Mouse (Mus musculus) layer of hippocampus, adult 6 months (tissue): ENCODE measurements around the gene Zfp688. TPM values are rescaled to one million over a fixed set of nuclear protein-coding genes. Genes with fewer than 3 reads are reported as not detected.

ENCODE experiments used
- long read RNA-seq, 2 experiments: library from polyadenylated mRNA; unstranded; transcript quantifications; one replicate each; pipeline ENCODE4 v2.0.0; 2019 to 2020
- polyA plus RNA-seq: library from polyadenylated mRNA; unstranded; fragments of <200 nt; fragmentation: Nextera tagmentation; gene quantifications from 2 replicates; pipeline ENCODE4 v1.2.3, GENCODE M21; 2021

Gene Zfp688
- 30.1 and 32.4 TPM in 2 replicates for polyA plus RNA-seq
- long read RNA-seq, experiment 1, transcript Zfp688-201 (3 exons, 1,015 nt) = major isoform, 7 of 26 reads
- long read RNA-seq, experiment 1, partial matches to known transcripts = 0 of 26 reads
- long read RNA-seq, experiment 1, other reads (novel, unspliced or antisense) = 14 of 26 reads
- long read RNA-seq, experiment 2, transcript Zfp688-201 (3 exons, 1,015 nt) = major isoform, 5 of 31 reads
- long read RNA-seq, experiment 2, partial matches to known transcripts = 6 of 31 reads
- long read RNA-seq, experiment 2, other reads (novel, unspliced or antisense) = 14 of 31 reads

DNA sequence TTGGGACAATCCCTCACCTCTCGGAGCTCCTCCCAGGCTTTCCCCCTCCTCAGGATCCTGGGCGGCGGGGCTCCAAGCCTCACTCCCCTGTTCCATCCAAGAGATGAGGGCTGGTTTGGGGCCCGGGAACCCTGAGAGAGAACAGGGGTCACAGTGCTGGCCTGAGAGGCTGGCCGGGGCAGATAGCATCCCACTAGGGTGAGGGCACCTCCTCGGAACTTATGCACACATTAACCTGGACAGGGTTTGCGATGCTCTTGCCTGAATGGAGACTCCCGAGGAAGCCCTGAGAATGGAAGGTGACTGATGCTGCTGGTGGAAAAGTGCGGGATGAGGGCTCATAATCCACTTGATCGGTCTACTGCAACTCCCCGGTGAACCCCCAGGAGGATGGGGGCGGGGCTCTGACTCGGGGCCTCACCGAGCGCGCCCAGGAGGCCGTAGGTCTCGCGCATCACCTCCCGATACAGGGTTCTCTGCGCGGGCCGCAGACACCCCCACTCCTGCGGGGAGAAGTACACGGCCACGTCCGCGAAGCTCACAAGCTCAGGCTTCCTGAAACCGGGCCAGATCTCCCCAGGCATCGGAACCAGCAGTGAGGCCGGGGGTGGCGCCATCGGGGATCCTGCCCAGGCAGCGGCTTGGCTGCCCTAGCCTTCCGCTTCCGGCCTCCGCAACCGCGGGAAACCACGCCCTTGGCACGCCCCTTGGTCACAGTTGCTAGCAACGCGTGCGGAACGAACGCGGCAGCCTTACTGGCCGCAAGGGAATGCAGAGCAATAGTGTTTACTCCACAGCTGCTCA is at the start of gene Zfp688:
Zfp688 (minus strand) TSS at position 681 of the 804 bp plus-strand sequence.

DNA sequence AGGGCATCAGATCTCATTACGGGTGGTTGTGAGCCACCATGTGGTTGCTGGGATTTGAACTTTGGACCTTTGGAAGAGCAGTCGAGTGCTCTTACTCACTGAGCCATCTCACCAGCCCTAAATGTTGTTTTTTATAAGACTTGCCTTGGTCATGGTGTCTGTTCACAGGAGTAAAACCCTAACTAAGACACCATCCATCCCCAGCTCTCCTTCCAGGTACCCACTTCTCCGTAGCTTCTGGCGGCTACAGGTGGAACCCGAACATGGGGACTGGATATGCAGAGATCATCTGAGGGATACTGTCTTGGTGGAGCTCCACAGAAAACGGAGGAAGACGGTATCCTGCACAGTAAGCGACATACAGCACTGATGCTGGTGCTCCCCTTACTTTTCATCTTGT is 37.4 kb upstream of the Zfp688 start, which contains the start of gene Prr14:
Prr14 (plus strand) TSS at position 301 of the 400 bp plus-strand sequence.

GRCm38 (mm10) chr7:127448521-127449300 is 26.8 kb upstream of the Zfp688 start, which contains the start of gene Zfp689:
Gene Zfp689, minus strand, starts transcription at chr7:127449158.

DNA sequence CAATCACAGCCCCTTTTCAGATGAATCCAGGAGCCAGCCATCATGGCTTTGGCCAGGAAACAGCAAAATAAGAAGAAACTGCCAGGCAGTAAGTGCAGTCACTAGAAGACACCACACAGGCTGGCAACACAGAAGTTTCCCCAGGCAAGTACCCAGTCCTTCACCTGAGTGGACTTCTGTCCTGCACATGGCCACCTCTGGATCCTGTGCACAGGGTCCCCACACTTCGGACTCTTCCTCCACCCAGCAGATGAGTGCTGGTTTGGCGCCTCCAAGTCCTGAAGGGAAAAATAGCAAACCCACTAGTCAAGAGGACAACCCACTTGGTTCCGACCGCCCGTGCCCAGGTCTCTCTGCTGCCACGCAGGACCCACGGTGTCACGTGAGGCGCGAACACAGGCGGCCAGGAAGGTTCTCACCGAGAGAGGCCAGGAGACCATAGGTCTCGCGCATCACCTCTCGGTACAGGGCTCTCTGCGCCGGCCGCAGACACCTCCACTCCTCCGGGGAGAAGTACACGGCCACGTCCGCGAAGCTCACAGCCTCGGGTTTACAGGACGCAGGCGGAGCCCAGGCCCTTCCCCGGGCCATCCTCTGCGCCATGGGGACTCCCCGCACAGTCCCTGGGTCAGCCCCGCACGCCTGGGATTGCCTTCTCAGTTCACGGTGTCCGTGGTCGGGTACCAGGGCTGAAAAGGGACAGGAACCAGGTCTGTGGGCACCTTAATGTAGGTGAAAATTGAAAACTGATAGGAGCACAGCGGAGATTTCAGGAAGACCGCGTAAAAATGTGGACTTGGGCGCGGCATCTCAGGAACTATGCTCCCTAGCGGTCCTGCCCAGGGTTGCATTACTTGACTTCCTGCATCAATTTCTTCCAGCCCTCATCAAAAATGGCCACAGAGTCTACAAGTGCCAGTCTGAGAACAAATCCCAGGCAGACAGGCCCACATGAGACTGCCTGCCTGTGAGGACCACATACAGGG is 15.6 kb downstream of the Zfp688 start, which contains the start of gene Zfp764:
Zfp764 (minus strand) TSS at position 821 of the 986 bp plus-strand sequence.

DNA sequence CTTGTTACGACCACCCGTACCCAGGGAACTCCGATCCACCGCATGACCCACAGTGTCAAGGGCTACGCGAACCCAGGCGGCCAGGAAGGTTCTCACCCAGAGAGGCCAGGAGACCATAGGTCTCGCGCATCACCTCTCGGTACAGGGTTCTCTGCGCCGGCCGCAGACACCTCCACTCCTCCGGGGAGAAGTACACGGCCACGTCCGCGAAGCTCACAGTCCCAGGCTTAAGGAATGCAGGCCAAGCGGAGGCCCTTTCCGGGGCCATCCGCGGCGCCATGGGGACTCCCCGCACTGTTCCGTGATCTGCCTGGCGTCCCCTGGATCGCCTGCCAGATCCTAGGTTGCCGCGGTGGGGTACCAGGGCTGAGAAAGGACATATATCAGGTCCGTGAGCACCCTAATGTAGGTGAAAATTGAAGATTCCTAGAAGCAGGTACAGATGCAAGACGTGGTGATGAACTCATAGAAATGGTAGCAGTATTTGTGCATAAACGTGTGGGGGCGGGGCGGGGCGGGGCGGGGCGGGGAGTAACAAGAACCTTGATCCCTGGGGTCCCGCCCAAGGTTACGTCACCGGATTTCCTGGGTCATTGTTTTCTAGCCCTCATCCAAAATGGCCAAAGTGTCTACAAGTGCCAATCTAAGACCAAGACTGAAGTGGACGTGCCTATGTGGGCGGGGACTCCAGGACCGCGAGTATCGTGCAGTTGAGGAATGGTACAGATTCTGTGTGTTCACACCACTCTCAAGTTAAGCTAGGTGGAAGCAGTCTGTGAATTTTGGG is 28.5 kb downstream of the Zfp688 start, which contains the start of gene E430018J23Rik:
E430018J23Rik (minus strand) TSS at position 473 of the 787 bp plus-strand sequence.

GRCm38 (mm10) chr7:127386641-127387392 is 35.1 kb downstream of the Zfp688 start, which contains the start of gene 9130019O22Rik:
Gene 9130019O22Rik, minus strand, starts transcription at chr7:127387166.

DNA sequence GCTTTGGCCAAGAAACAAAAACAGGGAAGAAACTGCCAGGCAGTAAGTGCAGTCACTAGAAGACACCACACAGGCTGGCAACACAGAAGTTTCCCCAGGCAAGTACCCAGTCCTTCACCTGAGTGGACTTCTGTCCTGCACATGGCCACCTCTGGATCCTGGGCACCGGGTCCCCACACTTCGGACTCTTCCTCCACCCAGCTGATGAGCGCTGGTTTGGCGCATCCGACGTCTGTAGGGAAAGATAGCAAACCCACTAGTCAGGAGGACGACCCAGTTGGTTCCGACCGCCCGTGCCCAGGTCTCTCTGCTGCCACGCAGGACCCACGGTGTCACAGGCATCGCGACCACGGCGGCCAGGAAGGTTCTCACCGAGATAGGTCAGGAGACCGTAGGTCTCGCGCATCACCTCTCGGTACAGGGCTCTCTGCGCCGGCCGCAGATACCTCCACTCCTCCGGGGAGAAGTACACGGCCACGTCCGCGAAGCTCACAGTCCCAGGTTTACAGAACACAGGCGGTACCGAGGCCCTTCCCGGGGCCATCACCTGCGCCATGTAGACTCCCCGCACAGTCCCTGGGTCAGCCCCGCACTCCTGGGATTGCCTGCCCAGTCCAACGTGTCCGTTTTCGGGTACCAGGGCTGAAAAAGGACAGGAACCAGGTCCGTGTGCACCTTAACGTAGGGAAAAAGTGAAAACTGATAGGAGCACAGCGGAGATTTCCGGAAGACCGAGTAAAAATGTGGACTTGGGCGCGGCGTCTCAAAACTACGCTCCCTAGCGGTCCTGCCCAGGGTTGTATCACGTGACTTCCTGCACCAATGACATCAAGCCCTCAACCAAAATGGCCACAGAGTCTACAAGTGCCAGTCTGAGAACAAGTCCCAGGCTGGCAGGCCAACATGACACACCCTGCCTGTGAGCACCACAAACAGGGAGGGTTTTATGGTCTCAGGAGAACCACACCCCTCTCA is 46.3 kb downstream of the Zfp688 start, which contains the start of gene Zfp747:
Zfp747 (minus strand) TSS at position 780 of the 975 bp plus-strand sequence.

Other genes starting within 250 kb of the Zfp688 start
- 30.0 and 34.9 TPM in 2 replicates for gene Cd2bp2, start 226.0 kb downstream of the Zfp688 start, polyA plus RNA-seq
- gene Tbc1d10b, start 213.6 kb downstream of the Zfp688 start, polyA plus RNA-seq = 8.5 and 9.3 TPM in 2 replicates
- 4.1 and 5.1 TPM in 2 replicates for gene Mylpf, start 213.2 kb downstream of the Zfp688 start, polyA plus RNA-seq
- gene Zfp553, start 189.0 kb downstream of the Zfp688 start, polyA plus RNA-seq = 12.1 and 12.3 TPM in 2 replicates
- 1.3 and 2.0 TPM in 2 replicates for gene Sept1, start 188.9 kb downstream of the Zfp688 start, polyA plus RNA-seq
- 61.1 and 73.1 TPM in 2 replicates for gene Zfp771, start 177.8 kb downstream of the Zfp688 start, polyA plus RNA-seq
- gene Dctpp1, start 161.4 kb downstream of the Zfp688 start, polyA plus RNA-seq = 66.6 and 67.2 TPM in 2 replicates
- gene Sephs2, start 148.0 kb downstream of the Zfp688 start, polyA plus RNA-seq = 60.4 and 69.7 TPM in 2 replicates
- 0.04 and 0.14 TPM in 2 replicates for gene Itgal, start 125.8 kb downstream of the Zfp688 start, polyA plus RNA-seq
- gene Zfp768, start 76.5 kb downstream of the Zfp688 start, polyA plus RNA-seq = 1.9 and 2.1 TPM in 2 replicates
- gene Zfp747, start 46.0 kb downstream of the Zfp688 start, polyA plus RNA-seq = 3.3 and 3.5 TPM in 2 replicates
- gene 9130019O22Rik, start 34.9 kb downstream of the Zfp688 start, polyA plus RNA-seq = 1.6 and 2.0 TPM in 2 replicates
- 3.6 TPM in 2 replicates for gene E430018J23Rik, start 28.4 kb downstream of the Zfp688 start, polyA plus RNA-seq
- 2.1 and 3.2 TPM in 2 replicates for gene Zfp764, start 15.2 kb downstream of the Zfp688 start, polyA plus RNA-seq
- gene Zfp689, start 27.1 kb upstream of the Zfp688 start, polyA plus RNA-seq = 3.2 TPM in 2 replicates
- gene Prr14, start 37.5 kb upstream of the Zfp688 start, polyA plus RNA-seq = 13.1 and 16.1 TPM in 2 replicates
- 4.1 and 5.4 TPM in 2 replicates for gene Fbrs, start 57.1 kb upstream of the Zfp688 start, polyA plus RNA-seq
- 11.6 and 14.6 TPM in 2 replicates for gene Srcap, start 89.9 kb upstream of the Zfp688 start, polyA plus RNA-seq
- 1.3 and 2.9 TPM in 2 replicates for gene Gm42715, start 97.5 kb upstream of the Zfp688 start, polyA plus RNA-seq
- 0.69 TPM in 1 of 2 replicates, not detected in the other for gene Tmem265, start 139.3 kb upstream of the Zfp688 start, polyA plus RNA-seq
- 17.9 and 19.5 TPM in 2 replicates for gene Phkg2, start 151.3 kb upstream of the Zfp688 start, polyA plus RNA-seq
- gene Ccdc189, start 166.5 kb upstream of the Zfp688 start, polyA plus RNA-seq = 14.1 and 19.3 TPM in 2 replicates
- gene Rnf40, start 166.7 kb upstream of the Zfp688 start, polyA plus RNA-seq = 8.5 and 10.1 TPM in 2 replicates
- 2.6 and 3.4 TPM in 2 replicates for gene Zfp629, start 193.7 kb upstream of the Zfp688 start, polyA plus RNA-seq